Mouse (Mus musculus) C2C12 (cell line): Measurements from ENCODE around the gene Zyx. TPM values are rescaled to one million over a fixed set of nuclear protein-coding genes. Genes with fewer than 3 reads are reported as not detected.
A peak's percentile ranks its signal among the peaks of the same experiment; 100 is the strongest.

Experiments used
- H3K27me3 ChIP-seq: one replicate; pipeline ENCODE4 v1.6.1; 2011; ENCODE audit not compliant: control insufficient read depth, insufficient read depth, insufficient read length
- H3K36me3 ChIP-seq: one replicate; pipeline ENCODE4 v1.6.1; 2011; ENCODE audit not compliant: control insufficient read depth, insufficient read depth
- H3K4me3 ChIP-seq: one replicate; pipeline ENCODE4 v1.5.1; 2011; ENCODE audit warnings: mild to moderate bottlenecking, control low read depth; ENCODE audit not compliant: poor library complexity, insufficient read depth, severe bottlenecking
- H3K79me2 ChIP-seq: one replicate; pipeline ENCODE4 v1.6.1; 2011; ENCODE audit not compliant: control insufficient read depth, insufficient read depth
- H3K79me3 ChIP-seq: one replicate; pipeline ENCODE4 v1.6.1; 2011; ENCODE audit warnings: low read depth, control low read depth
- H3ac ChIP-seq: one replicate; pipeline ENCODE3; 2011; ENCODE audit warnings: low read depth; ENCODE audit not compliant: control insufficient read depth, insufficient read length
- CEBPB ChIP-seq: IDR thresholded peaks from one replicate; pipeline ENCODE4 v1.6.1; 2011; ENCODE audit warnings: low read depth, mild to moderate bottlenecking, control low read depth, moderate library complexity
- CTCF ChIP-seq: IDR thresholded peaks from one replicate; pipeline ENCODE4 v1.5.1; 2011; ENCODE audit not compliant: control insufficient read depth, insufficient read depth, insufficient read length
- FOSL1 ChIP-seq: IDR thresholded peaks from one replicate; pipeline ENCODE4 v1.8.0; 2011; ENCODE audit warnings: mild to moderate bottlenecking, low read length; ENCODE audit not compliant: poor library complexity, insufficient read depth, severe bottlenecking
- MAX ChIP-seq: IDR thresholded peaks from one replicate; pipeline ENCODE4 v1.6.1; 2011; ENCODE audit warnings: mild to moderate bottlenecking, control low read depth
- MYOD1 ChIP-seq: IDR thresholded peaks from one replicate; pipeline ENCODE4 v1.6.1; 2011; ENCODE audit warnings: low read depth; ENCODE audit not compliant: control insufficient read depth, insufficient read length
- MYOG ChIP-seq: IDR thresholded peaks from one replicate; pipeline ENCODE4 v1.6.1; 2011; ENCODE audit not compliant: control insufficient read depth, insufficient read length; ENCODE audit errors: extremely low read depth
- USF1 ChIP-seq: IDR thresholded peaks from one replicate; pipeline ENCODE4 v1.6.1; 2011; ENCODE audit warnings: low read depth, mild to moderate bottlenecking, control low read depth, moderate library complexity
- polyA plus RNA-seq: library from polyadenylated mRNA; unstranded; fragments of >200 nt; fragmentation: generic; extraction: Trizol; gene quantifications from one replicate; pipeline ENCODE4 v1.2.1, GENCODE M21; 2012; ENCODE audit warnings: missing spikeins

Zyx gene
- polyA plus RNA-seq, 1 experiment: 694 TPM

DNA sequence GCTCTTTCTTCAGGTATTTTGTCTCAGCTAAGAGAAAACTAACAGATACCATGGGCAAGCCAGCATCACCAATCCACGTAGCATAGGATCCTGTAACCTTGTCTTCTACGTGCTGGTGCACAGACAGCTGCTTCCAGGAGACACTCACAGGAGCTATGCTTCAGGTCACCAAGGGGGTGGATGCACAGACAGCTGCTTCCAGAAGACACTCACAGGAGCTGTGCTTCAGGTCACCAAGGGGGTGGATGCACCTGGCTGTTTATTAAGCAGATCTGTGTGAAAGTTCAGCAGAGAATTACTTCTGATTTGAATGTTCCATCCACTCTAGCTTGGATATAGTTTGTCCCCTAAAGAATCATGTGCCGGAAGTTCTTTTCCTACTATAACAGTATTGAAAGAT is 18.5 kb upstream of the Zyx start:
- Histone ChIP-seq H3K79me3 (no peaks in the 10 kb centered on the region), H3K27me3 (no peaks in the 10 kb centered on the region), H3K79me2 (no peaks in the 10 kb centered on the region), H3K36me3 (no peaks in the 10 kb centered on the region), H3K4me3 (no peak overlapping the region), H3ac (no peak overlapping the region)
- TF ChIP-seq FOSL1 (no peak), CTCF (no peak), MYOG (no peak), CEBPB (no peak), USF1 (no peak), MYOD1 (no peak), MAX (no peak)

DNA sequence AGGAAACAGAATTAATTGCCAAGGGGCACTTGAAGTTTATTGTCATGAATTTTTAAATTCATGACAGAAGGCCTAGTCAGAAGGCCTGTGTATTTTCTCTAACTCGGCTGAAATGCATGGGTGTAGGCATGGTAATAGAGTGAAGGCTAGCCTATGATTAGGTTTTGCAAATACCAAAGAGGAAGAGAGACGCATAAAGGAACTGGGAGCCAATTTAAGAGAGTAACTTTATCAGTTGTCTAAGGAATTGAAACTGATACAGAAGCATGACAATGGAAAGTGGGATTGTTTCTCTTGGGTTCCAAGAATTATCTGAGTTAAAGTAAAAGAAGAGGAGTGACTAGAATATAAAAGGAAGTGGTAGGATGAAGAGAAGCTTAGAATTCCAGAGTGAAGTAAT is 10.2 kb upstream of the Zyx start:
- Histone ChIP-seq H3K79me3 (no peaks in the 10 kb centered on the region), H3K36me3 (no peaks in the 10 kb centered on the region), H3K4me3 (no peak overlapping the region), H3K27me3 (no peaks in the 10 kb centered on the region), H3K79me2 (no peaks in the 10 kb centered on the region), H3ac (no peak overlapping the region)
- TF ChIP-seq MAX: no peak
- no peak for TF ChIP-seq MYOD1
- no peak for TF ChIP-seq CTCF
- TF ChIP-seq CEBPB: no peak
- TF ChIP-seq USF1: no peak

DNA sequence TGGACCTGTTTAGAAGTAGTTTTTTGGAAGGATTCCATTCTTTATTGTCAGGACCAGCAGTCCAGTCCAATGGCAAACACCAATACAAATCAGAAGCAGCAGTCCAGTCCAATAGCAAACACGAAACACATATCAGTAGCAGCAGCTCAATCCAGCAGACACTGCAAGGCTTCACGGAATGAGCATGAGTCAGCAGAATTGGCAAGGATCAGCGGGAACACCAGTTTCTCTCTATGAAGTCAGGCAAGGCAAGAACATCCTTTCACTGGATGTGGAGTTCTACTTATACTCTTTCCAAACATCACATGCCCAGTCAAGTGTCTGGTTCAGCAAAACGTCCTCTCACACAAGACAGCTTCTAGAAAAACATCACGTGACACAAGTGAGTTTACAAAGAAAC is 9.4 kb upstream of the Zyx start:
- TF ChIP-seq USF1: peak; percentile 26
- TF ChIP-seq MYOG: no peak
- Histone ChIP-seq H3K79me3 (no peaks in the 10 kb centered on the region), H3ac (no peak overlapping the region), H3K79me2 (no peaks in the 10 kb centered on the region), H3K4me3 (no peak overlapping the region), H3K27me3 (no peaks in the 10 kb centered on the region), H3K36me3 (no peaks in the 10 kb centered on the region)

DNA sequence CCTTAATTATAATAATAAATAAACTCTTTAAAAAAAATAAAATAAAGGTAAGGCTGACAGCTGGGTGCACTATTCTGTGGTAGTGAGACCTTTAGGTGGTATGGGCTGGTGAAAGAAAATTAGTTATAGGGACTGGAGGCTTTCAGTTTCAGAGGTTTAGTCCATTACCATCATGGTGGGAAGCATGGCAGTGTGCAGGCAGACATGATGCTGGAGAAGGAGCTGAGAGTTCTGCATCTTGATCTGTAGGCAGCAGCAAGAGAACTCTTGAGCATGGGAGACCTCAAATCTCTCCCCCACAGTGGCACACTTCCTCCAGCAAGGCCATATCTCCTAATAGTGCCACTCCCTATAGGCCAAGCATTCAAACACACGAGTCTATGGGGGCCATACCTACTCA is 7.3 kb upstream of the Zyx start:
- Histone ChIP-seq H3K79me2 (no peaks in the 10 kb centered on the region), H3K79me3 (no peaks in the 10 kb centered on the region), H3ac (no peak overlapping the region), H3K27me3 (no peaks in the 10 kb centered on the region), H3K4me3 (no peak overlapping the region), H3K36me3 (no peaks in the 10 kb centered on the region)
- TF ChIP-seq CEBPB (no peak), MYOG (no peak), CTCF (no peak), FOSL1 (no peak), MAX (no peak), USF1 (no peak), MYOD1 (no peak)

DNA sequence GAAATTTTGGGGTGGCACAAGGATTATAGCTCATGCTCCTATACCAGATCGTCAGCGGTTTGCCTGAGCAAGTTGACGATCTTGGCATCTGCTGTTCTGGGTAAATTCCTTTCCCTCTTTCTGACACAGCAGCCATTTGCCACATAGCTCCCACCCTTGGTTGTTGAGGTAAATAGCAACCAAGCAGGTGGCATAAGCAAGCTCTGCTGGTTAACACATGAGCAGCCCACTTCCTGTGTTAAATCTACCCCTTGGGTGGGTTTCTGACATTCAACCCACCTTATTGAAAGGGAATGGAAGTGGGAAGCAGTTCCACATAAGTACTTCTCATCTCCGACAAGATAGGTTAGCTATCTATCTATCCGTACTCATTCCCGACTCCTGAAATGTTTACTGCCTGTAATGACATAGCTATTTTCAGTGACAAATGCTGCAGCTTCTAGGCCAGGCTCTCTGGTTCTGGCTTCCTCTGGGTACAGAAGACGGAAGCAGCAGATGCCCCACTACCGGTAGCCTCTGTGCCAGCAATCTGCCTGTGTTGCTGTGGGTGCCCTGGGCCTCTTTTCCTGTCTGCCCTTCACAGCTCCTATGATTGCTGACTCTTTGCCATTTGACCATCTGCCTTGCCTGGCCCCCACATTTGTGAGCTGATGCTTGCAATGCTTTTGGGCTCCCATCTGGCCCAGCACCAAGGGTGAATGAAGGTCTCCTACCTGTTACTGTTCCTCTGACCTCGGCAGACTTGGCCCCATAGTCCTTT is 5.9 kb upstream of the Zyx start:
- no peaks in the 10 kb centered on the region for H3K36me3 ChIP-seq
- no peaks in the 10 kb centered on the region for H3K79me3 ChIP-seq
- H3ac ChIP-seq: no peak overlapping the region
- no peaks in the 10 kb centered on the region for H3K27me3 ChIP-seq
- no peaks in the 10 kb centered on the region for H3K79me2 ChIP-seq
- no peak overlapping the region for H3K4me3 ChIP-seq
- no peak for TF ChIP-seq FOSL1
- TF ChIP-seq CEBPB: no peak
- no peak for TF ChIP-seq CTCF
- no peak for TF ChIP-seq MAX
- TF ChIP-seq USF1: no peak
- TF ChIP-seq MYOD1: no peak
- no peak for TF ChIP-seq MYOG

DNA sequence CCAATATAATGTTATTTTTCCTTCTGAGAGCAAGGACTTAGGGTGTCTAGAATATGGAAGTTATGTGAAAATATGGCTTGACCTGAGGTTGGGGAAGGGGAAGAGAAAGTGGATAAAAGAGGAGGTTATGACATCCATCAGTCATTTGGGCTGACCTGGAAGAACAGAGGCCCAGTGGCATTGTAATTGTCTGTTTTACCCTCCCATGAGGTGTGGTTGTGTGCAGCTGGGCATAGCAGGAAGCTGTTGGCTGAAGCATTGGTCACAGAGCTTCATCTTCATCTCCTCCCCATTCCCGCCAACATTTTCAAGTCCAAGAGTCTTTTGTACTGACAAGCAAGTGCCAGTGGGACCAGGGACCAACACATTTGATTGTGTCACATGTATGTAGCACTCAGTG is 5.2 kb upstream of the Zyx start:
- TF ChIP-seq MYOG (no peak), MYOD1 (no peak), USF1 (no peak), CEBPB (no peak), MAX (no peak), CTCF (no peak), FOSL1 (no peak)
- no peaks in the 10 kb centered on the region for H3K79me3 ChIP-seq
- no peaks in the 10 kb centered on the region for H3K36me3 ChIP-seq
- no peak overlapping the region for H3ac ChIP-seq
- H3K79me2 ChIP-seq: no peaks in the 10 kb centered on the region
- H3K4me3 ChIP-seq: no peak overlapping the region
- no peaks in the 10 kb centered on the region for H3K27me3 ChIP-seq
